Mouse (Mus musculus) urinary bladder, adult 18-20 months (tissue): ENCODE measurements around the gene Syt16.

Experiments
- DNase-seq, 2 experiments: peaks; one replicate each; pipeline ENCODE4 v3.0.0; 2022; ENCODE audit warnings: low spot score in 2 of 2, mixed read lengths in 2 of 2

Syt16 gene

DNA sequence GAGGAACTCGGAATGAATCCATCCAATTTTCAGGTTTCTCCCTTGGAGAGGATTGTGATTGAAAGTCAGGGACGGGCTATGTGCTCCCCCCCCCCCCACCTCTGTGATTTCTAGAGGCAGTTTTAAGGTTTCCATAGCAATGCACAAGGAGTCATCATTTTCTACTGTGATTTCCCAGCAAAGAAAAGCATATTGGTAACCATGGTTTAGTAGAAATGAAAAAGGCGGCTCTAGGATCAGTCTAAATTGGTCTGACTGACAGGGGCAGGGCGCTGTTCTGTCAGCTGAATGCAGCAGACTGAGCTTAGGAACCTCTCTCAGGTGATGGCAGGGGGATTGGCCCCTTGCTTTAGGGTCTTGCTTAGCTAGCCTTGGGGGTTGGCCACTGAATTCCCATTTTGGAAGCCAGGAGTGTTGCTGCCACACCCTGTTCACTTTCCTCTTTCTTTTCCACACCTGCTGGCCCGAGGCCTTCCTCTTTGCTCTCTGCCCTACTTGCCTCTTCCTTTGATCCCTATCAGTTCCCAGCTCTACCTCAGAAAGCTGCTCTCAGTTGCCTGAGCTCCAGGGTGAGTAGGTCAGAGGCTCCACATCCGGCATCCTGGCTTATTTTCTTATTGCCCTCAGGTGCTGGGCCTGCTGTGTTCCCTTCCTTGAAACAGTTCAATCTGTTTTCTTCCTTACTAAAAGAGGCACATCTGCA is 108.5 kb downstream of the Syt16 start:
- peak in 1 of 2 experiments; percentile 22 for DNase-seq

DNA sequence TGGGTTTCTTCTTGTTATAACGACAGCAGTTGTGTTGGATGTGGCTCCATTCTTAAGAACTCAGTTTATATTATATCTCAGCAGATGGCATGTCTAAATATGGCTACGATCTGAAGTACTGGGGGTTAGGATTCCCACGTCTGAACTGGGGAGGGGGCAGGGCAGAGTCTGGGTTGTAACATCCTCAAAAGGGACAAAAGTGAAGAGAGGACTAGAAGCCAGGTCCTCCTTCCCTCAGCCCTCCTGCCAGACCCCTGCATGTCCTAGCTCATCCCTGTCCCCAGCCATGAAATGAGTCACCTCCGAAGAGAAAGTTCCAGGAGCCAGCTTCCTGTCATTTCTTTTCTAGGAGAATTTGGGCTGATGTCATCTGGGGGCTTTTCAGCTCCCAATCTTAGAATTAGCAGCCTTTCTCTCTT is 111.2 kb downstream of the Syt16 start:
- DNase-seq = no peak

DNA sequence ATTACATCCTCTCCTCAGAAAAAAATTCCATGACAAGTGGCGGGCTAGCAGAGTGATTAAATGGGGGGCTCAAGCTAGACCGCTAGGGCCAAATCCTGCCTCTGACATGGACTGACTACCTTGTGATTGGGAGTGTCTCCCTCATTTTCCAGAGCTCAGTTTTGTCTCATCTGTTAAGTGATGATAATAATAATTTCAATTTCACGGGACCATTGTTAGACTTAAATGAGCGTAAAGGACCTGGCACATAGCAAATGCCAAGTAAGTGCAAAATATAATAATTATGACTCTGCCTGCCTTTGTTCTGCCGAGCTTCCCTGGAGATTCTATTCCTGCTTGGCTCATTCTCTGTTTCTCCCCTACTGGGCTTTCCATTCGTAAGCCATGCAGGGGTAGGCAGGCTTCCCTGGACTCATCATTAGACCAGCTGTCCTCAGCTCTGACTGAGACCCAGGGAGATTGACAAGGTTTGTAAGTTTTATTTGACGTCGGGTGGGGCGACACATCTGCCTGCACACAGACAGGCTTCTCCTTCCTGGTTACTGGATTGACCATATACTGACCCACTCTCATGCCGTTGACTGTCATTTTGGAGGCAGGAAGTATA is 112.1 kb downstream of the Syt16 start:
- DNase-seq = no peak

DNA sequence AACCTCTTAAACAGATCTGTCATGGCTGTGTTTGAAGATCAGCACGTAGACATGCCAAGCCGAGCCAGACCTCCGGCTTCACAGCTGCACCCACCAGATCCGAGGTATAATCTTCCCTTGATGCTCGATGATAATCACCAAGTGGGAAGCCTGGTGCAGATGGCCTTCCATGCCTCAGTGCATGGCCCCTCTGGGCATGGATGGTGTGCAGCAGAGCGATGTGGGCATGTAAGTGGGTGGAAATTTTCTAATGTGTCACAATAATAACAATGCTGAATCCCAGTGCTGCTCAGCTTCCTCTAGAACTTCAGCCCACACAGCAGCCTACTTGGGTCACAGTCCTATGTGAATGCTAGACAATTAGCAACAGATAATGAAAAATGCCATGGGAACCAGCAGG is 119.4 kb downstream of the Syt16 start:
- no peak for DNase-seq

DNA sequence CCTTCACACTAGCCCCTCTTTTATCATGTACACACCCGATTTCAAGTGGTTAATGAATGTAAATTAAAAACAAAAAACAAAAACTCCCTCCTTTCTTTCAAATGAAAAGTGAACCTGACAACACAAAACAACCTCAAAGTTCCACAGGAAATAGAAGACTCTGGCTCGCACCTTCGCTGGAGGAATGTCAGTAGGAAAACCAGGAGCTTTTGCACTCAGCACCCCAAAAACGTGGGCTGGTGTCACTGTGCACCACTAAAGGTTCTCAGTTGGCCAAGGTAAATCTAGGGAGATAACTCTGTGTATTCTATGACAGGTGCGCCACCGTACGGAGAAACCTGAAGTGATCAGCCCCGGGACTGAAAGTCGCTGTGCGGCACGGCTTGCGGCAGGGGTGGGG is 128.3 kb downstream of the Syt16 start:
- DNase-seq = no peak

DNA sequence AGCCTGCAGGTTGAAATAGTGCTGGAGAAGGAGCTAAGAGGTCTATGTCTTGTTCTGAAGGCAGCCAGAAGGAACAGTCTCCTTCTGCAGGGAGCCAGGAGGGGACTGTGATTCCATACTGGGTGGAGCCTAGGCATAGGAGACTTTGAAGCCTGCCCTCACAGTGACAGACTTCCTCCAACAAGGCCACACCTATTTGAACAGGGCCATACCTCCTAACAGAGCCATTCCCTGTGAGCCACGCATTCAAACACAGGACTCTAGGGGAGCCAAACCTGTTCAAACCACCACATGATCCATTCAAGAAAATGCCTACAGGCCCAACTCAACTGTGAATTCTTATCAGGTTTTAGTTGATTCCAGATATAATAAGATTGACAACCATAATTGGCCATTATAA is 130.8 kb downstream of the Syt16 start:
- DNase-seq = no peak

DNA sequence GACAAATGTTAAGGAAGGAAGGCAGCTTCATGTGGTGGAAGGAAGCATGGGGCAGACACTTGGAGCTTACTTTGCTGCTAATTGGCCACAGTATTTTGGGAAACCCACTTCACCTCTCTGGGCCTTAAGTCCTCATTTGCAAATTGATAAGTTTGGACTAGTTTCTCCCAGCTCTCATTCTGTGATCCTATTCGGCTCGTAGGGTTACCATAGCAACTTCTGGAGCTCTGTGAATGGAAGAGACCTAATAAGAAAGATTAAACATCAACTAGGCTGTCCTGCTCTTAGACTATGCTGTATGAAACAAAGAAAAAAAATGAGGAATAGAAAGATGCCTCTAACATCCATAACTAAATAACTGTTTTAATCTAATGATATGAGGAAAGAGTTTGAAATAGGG is 134.3 kb downstream of the Syt16 start:
- no peak for DNase-seq

DNA sequence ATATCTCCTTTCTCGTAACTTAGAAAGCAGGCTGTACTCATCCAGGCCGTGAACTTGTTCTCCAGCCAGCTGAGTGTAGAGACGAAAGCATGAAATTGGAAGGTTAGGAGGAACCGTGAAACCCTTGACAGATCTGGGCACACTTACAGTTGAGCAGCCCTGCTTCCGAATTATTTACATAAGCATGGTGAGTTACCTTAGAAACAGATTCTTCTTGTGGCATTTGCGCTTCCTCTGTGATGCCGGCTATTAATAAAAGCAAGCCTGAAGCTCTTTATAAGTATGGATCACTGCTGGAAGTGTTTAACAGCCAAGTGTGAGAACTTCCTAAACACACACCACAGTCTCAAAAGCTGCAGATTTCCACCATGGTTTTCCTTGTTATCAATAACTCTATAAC is 144.7 kb downstream of the Syt16 start:
- no peak for DNase-seq

DNA sequence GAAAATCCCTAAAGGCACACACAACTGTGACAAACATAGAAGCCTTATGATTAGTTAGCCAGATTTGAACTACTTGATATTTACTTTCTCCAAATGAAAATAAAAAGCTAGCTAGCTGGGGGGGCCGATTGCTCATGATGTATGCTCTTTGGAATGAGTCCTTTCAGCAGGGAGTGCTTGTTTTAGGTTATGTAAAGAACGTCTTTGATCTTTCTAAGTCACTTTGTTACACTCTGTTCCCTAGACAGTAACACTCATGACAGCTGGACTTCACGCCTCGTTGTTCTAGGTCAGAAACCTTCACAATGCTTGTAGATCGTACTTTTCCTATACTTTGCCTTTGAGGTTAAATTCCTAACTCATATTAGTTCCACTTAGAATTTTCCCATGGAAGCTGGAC is 146.9 kb downstream of the Syt16 start:
- no peak for DNase-seq

DNA sequence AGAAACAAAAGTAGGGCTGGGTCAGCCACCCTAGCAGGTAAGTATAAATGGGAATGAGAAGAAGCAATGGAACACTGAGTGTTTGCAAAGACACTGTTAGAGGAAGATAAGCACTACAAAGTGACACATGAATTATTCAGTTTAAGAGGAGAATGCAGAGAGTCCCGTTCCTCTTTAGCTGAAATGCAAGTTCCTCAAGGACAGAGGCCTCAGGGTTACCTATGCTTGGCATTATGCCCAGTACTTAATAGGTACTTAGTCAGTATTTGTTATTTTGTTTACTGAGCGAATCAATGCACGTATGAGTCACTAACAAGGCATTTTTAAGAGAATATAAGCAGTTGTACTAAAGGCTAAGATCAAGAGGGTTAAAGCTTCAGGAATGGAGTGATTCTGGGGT is 163.3 kb downstream of the Syt16 start:
- no peak for DNase-seq

DNA sequence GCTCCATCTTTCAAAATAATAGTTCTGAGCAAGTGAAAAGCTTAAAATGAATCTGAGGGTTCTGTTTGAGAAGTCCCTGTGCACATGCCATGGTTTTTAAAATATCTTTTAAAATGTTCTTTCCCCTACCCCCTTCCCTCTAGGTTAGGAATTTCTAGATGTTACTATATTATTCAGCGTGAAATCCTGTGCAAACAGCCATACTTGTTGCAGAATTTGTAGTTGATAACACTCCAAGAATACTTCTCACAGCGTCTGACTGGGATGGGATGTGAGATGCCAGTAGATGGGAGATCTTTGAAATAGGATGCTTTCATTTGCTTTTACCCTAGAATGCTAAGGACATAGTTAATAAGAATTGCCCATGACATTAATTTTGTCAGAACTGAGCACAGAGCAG is 165.6 kb downstream of the Syt16 start:
- no peak for DNase-seq

DNA sequence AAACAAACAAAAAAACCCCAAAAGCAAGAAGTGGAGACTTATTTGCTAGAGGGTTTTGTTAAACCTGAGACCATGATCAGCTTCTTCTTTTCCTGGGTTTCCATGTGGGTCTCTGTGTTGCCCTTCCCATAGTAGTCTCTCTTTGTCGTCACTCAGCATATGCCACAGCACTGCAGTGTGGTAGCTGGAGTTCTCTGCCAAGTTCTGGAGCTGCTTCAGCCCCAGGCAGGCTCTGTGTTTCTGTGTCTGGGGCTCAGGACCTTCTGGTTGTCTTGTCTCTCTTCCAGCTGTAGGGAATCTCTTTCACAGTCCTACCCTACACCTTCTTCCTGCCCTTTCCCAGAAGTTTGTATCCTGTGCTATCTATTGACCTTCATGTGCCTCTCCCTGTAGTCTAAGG is 173.8 kb downstream of the Syt16 start:
- DNase-seq = no peak

DNA sequence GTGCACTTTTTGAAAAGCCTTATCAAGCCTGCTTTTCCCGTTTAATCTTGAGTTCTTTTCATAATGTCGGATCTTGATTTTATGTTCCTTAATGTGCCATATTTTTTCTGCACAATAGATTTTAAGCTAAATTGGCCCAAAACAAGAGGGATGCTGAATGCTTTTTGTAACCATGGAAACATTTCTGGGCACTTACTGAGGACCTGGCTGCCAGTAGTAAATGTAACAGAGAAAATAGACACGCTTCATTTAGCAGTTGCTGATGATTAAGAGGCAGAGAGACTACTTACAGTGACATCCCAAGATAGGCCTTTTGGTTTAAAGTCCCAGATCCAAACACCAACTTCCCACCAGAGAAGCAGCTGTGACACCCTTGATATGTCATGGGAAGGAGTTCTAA is 176.4 kb downstream of the Syt16 start:
- DNase-seq = no peak

DNA sequence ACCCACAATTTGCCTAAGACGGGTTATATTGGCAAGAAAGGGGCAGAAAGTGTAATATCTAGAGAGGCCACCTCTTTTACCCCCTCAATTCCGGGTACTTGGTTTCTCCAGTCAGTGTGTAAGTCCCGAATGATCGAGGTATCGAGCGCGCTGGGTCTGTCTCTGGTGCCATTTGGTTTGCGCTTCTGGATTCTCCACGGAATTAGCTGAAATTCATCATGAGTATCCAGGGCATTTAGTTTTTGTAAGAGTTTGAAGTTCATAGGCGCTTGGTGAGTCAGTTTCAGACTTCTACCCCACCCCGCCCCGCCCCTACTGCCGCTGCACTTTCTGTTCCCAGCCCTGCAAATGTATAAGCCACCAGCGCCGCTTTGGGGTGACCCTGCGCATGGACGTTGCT is 187.1 kb downstream of the Syt16 start:
- no peak for DNase-seq

DNA sequence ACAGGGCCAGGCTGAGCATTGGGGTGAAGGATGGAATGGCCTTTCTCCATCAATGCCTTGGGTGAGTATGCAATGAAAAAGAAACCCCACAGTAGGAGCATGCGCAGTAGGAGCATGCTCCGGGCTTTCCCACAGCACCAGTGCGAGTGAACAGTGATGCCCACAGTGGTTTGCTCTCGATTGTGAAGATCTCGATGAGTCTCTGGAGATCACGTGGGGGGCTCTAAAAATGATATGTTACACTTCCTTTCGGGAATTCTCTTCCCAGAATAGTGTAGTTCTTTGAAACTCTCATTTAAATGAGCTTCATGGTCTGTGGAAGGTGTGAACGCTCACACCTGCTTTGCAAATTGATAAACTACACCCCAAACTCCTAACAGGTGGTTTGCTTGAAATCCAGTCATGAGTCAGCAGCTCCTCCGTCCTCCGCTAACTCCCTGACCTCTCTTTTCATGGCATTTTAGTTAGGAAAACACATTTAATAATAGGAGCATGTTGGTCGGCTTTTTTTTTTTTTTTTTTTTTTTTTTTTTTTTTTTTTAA is 190.9 kb downstream of the Syt16 start:
- DNase-seq = no peak

DNA sequence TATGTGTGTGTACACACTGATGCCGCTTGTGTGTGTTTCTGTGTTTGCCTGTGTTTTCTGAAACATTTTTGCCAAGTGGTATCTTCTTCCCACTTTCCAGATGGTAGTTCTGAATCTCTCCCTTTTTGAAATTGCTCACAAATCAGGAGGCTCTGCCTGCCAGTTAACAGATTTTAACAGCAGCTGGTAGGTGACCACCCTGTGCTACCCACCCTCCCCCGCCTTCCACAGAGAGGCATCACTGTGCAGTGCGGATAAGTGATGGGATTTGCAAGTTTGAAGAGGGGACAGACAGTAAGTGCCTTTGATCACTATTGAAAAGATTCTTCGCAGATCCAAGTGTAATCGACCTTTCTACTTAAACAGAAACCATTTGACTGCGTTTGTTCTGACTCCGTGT is 191.4 kb downstream of the Syt16 start:
- no peak for DNase-seq

DNA sequence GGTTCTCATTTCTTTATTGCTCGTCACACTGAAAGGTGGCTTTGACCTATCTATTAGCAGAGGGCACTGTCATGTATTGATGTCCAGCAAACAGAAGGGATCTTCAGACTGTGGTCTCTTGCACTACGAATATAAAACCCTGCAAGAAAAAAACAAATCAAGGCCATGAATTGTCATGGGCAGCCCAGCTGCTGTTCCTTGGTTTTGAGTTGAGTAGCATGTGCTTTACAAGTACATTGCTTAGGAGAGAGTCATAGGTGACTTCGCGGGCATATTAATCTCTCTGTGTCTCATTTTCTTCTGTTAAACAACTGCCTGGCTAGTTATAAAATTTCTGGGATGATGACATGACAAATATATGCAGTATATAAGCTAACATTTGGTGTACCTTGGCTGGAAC is 192.4 kb downstream of the Syt16 start:
- no peak for DNase-seq

DNA sequence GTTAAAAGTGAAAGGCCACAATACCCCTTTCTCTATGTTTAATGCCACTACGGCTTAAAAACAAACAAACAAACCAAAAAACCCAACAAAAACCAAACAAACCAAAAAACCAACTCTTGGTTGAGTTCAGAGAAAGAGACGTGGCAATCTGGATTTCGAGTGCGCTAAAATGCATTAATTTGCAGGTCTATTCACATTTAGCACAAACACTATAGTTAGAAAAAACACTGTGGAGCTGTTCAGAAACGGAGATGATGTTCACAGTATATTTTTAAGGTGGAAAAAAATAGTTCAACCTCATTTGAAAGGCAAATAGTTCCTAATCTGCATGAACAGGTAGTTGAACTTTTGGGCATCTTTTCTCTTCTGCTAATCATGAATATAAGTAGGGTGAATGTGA is 192.8 kb downstream of the Syt16 start:
- no peak for DNase-seq

DNA sequence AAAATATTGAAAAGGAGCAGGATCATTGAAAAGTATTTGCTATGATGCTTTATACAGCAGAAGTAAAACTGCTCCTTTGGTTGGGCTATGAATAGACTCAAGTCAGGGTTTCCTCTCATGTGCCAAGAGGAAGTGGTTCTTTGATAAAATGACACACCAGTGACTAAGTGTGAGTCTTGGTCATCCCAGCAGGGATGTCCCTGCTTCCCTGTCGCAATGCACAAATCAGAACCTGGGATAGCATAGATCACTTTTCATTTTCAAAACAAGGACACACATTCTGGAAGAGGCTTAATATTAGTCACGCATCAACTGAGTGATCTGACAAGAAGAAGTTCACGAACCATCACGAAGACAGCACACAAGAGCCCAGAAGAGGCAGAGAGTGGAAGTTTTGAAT is 195.1 kb downstream of the Syt16 start:
- DNase-seq = no peak

DNA sequence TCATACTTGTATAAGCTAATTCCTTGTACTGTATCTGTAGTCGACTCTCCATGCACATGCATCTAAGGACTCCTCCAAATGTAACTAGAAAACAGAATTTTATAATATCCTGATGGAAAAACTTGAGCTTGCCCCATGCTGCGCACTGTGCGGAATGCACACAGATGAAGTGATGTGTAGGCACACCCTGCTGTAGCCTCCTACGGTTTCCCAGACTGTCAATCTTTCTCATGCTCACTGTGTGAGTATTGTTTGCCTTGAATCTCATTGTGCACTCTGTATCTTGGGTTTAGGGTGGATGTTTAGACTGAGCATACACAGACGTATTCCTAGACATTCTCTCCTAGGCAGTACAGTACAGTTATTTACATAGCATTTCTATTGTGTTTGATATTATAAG is 203.9 kb downstream of the Syt16 start:
- no peak for DNase-seq

DNA sequence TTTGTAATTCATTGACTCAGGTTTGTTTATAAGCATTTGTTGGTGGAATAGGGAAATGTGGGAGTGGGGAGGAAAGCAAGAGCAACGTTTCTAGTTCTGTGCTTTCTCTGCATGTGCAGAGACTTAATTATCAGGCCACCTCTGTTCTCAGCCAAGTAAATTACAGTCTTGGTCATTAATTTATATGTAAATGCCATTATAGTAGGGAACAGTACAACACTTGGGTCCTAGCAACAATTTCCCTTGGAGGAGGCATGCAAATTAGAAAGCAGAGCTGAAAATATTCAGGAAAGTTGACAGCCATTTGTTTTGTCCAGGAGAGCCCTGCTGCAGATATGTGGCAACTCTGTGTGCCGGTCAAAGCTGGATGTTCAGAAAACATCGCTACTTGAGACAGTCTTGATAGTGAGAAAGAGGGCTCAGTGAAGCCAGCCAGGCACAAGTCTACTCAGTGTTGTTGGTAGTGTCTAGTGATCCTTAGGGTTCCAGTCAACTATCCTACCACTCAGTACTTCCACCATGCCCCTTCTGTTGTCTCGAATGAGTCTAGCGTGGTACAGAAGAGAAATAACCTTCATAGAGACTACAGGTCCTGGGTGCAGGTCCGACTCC is 205.1 kb downstream of the Syt16 start:
- no peak for DNase-seq

DNA sequence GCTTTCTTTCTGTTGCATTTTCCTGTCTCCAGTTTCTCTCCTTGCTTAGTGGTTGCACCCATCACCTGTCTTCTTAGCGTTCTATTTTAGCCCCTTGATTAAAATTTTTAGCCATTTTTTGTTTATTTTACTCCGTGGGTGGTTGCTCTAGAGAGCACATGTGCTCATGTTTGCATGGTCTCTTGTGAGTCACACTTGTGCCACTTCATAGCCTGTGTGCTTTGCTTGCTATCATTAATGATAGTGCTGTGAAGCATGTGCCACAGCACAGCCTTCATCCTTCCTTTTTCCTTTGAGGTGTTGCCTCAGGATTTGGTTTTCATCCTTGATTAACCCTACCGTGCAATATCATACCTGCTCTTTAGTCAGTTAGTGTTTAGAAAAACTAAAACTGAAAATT is 214.7 kb downstream of the Syt16 start:
- DNase-seq = no peak

DNA sequence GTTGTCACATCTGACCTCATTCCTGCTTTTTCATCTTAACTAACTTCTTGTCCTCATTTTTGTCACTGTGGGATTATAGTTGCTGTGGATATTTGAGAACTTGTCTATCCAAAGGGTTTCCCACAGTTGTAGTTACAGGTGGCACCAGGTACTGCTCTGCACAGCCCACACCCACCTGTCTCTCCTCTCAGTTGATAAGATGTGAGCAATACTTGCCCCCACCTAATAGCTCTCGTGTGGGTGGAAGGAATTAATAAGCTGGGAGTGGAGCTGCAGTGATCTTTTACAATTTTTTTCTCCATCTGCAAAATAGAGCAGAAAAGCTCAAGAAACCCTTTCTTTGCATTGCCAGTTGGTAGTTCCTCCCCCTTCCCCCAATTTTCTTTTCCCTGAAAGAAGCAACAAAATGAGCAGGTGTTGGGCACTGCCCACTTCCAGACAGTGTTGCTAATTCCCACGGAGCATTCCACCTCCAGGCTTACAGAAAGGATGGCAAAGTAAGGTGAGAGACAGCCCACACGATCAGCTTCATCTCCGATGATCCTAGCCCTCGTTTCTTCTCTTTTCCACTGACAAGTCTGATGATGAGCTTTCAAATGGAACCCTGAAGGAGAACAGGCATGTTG is 218.8 kb downstream of the Syt16 start:
- DNase-seq = no peak
